Mouse (Mus musculus): ENCODE measurements around the gene Plcd3.

DNA sequence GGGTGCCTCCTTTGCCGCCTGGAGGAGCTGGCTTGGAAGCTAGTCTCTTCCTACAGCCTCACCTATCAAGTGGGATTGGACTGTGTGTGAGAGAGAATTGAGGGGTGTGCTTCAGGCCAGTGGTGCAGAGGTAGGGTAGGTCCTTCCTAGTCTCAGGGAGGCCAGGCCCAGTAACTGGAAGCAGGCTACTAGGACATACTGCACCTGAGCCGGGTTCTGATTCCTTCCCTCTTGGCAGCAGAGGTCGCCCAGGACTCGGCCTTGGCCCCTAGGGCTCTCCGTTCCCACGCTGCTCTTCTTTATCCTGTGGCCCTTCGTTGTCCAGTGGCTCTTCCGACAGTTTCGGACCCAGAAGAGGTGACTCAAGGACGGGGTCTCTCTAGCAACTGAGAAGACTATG lies 9.8 kb upstream of the Plcd3 start:
- TF ChIP-seq EP300 (IDR thresholded peaks at IDR 0.05) = no peak
- TF ChIP-seq CTCF (IDR thresholded peaks at IDR 0.05) = no peak
